11 mouse cellular contexts compared by ENCODE assay signal in genomic region chr10:122008370-122008730, GRCm38 (mm10). TPM values are rescaled to one million over a fixed set of nuclear protein-coding genes. Genes with fewer than 3 reads are reported as not detected.
A peak's percentile ranks its signal among the peaks of the same experiment; 100 is the strongest.
DNase-seq lines count a peak whose midpoint lies in the region; ATAC-seq and TF ChIP-seq lines count a peak whose summit lies in the region.
"Had no signal": no experiment of that assay in that cellular context is flagged by ENCODE, and none has a peak within 500 bp of the region (broad histone marks: within the 10 kb centered on the region; RNA-seq: fewer than 3 reads in every experiment).

No protein-coding gene starts in this region.

- no peak overlapping the region for H3K9ac ChIP-seq in heart, embryonic 11.5 days (ENCODE audit: low read depth, low read length)
- no peak overlapping the region for H3K9ac ChIP-seq in liver, postnatal 0 days (replicated peaks)

- no peak for TF ChIP-seq EP300 in liver, postnatal 0 days (IDR thresholded peaks at IDR 0.05; ENCODE audit: low read depth)

- peak overlapping the region; percentile 87 for H3K27ac ChIP-seq in heart, embryonic 11.5 days (ENCODE audit: low read depth, low read length)
- peak overlapping the region; percentile 55; the same call in 1 of the 2 replicates for H3K27ac ChIP-seq in layer of hippocampus, adult 2 months
- no peak overlapping the region; the same call in 1 of the 2 replicates for H3K27ac ChIP-seq in liver, postnatal 0 days (ENCODE audit: low read depth)

- H3K27me3 ChIP-seq in heart, embryonic 11.5 days (ENCODE audit: control insufficient read depth, insufficient read depth, low read length), result no peaks in the 10 kb centered on the region
- H3K27me3 ChIP-seq in liver, postnatal 0 days (ENCODE audit: insufficient read depth, low read length), result no peaks in the 10 kb centered on the region

- DNase-seq in heart, postnatal 4 days, result no peak
- no peak for DNase-seq in layer of hippocampus, adult 2 months (ENCODE audit: low spot score in 2 of 2)
- no peak for DNase-seq in layer of hippocampus, adult 18-20 months (ENCODE audit: low spot score in 2 of 2)
- DNase-seq in liver, postnatal 0 days, result no peak
- no peak for DNase-seq in T-cell, adult 2 months (ENCODE audit: low spot score)
- no peak for DNase-seq in embryo, embryonic 10.5 days (ENCODE audit: low spot score)
- DNase-seq: cerebellum, adult 9-11 months; right cerebral cortex, postnatal 25 days; thymus, adult 2 months had no signal

- no peaks in the 10 kb centered on the region for H3K36me3 ChIP-seq in heart, embryonic 11.5 days (ENCODE audit: control insufficient read depth, insufficient read depth, low read length)
- H3K36me3 ChIP-seq in liver, postnatal 0 days (replicated peaks; ENCODE audit: insufficient read depth, low read length), result no peaks in the 10 kb centered on the region

- WGBS in heart, embryonic 11.5 days (ENCODE audit: insufficient replicate concordance), result 46% methylated on average over 2 of the region's 2 CpGs
- WGBS in liver, postnatal 0 days (ENCODE audit: insufficient replicate concordance), result 26% methylated on average over 2 of the region's 2 CpGs

- no peak overlapping the region for H3K4me3 ChIP-seq in heart, embryonic 11.5 days (ENCODE audit: low read depth, low read length)
- H3K4me3 ChIP-seq in layer of hippocampus, adult 2 months, result no peak overlapping the region; the same call in 1 of the 2 replicates
- no peak overlapping the region for H3K4me3 ChIP-seq in liver, postnatal 0 days (ENCODE audit: low read depth, low read length)

- H3K4me2 ChIP-seq in heart, embryonic 11.5 days, result peak overlapping the region; percentile 39
- no peak overlapping the region for H3K4me2 ChIP-seq in liver, postnatal 0 days (ENCODE audit: low read depth, low read length)

- peak; percentile 21; the same call in 1 of the 2 replicates for ATAC-seq in heart, embryonic 11.5 days (replicated peaks; ENCODE audit: insufficient number of reproducible peaks, low FRiP score, low TSS enrichment)
- peak; percentile 21; the same call in 1 of the 2 replicates for ATAC-seq in granulocyte monocyte progenitor cell, adult 5-6 weeks (replicated peaks; ENCODE audit: poor library complexity, severe bottlenecking)
- ATAC-seq in liver, postnatal 0 days, result 0 out of 2 replicates have a peak, but pooled peaks have one; percentile 17

- no peak for TF ChIP-seq CTCF in layer of hippocampus, adult 2 months (conservative IDR thresholded peaks at IDR 0.05)
- TF ChIP-seq CTCF in liver, postnatal 0 days (IDR thresholded peaks at IDR 0.05; ENCODE audit: low read depth), result no peak

- H3K4me1 ChIP-seq in heart, embryonic 11.5 days (ENCODE audit: control insufficient read depth, insufficient read depth, low read length), result peaks cover 39% of the 10 kb centered on the region
- peaks cover 7% of the 10 kb centered on the region for H3K4me1 ChIP-seq in liver, postnatal 0 days (ENCODE audit: insufficient read depth)

- H3K9me3 ChIP-seq in heart, embryonic 11.5 days (replicated peaks; ENCODE audit: control insufficient read depth, low read length), result no peaks in the 10 kb centered on the region
- H3K9me3 ChIP-seq in liver, postnatal 0 days (ENCODE audit: low read length), result no peaks in the 10 kb centered on the region

RNA-seq across cellular contexts. Expression of gene Srgap1, which starts 38.8 kb away (rescaled TPM):
- polyA plus RNA-seq in heart, embryonic 11.5 days (2014; fragmentation: Nextera tagmentation; extraction: Ambion mirVana), result 3.3 and 8.2 TPM in 2 replicates
- 10 to 100 TPM; 11.9 to 13.2 TPM for total RNA-seq in heart, postnatal 4 days (2021)
- total RNA-seq in layer of hippocampus, adult 2 months (2021), result 10 to 100 TPM; 12.3 to 13.4 TPM
- total RNA-seq in layer of hippocampus, adult 18-20 months (2021), result 10 to 100 TPM in 1 of 2 experiments, 1 to 10 TPM in 1; 9.5 to 11.1 TPM
- total RNA-seq in granulocyte monocyte progenitor cell, adult 5-6 weeks (2014; fragmentation: Nextera tagmentation), result not detected in 2 replicates
- under 0.01 TPM in 1 of 2 replicates, not detected in the other for total RNA-seq in granulocyte monocyte progenitor cell, adult 5-6 weeks (2017)
- 0.90 and 0.96 TPM in 2 replicates for polyA plus RNA-seq in liver, postnatal 0 days (2015; fragmentation: Nextera tagmentation; extraction: Ambion mirVana)

Comparison
In these comparisons a context has a peak if more than half of its experiments do, and no peak if none do; other contexts are left out.
1. RNA of gene Srgap1, which starts 38.8 kb away (total RNA-seq): 12.3 to 13.4 TPM in layer of hippocampus, adult 2 months, 11.9 to 13.2 TPM in heart, postnatal 4 days and 9.5 to 11.1 TPM in layer of hippocampus, adult 18-20 months; under 0.01 TPM in granulocyte monocyte progenitor cell, adult 5-6 weeks; every median in the first group is over 10 times any median in the second.
2. Peak in every context shown above with its lines, with median percentiles within 50 percentile points of each other: ATAC-seq.